Mouse (Mus musculus): ENCODE measurements around the gene Itk. TPM values are rescaled to one million over a fixed set of nuclear protein-coding genes. Genes with fewer than 3 reads are reported as not detected.

Gene Itk
- polyA plus RNA-seq, 1 experiment = 94.9 TPM

DNA sequence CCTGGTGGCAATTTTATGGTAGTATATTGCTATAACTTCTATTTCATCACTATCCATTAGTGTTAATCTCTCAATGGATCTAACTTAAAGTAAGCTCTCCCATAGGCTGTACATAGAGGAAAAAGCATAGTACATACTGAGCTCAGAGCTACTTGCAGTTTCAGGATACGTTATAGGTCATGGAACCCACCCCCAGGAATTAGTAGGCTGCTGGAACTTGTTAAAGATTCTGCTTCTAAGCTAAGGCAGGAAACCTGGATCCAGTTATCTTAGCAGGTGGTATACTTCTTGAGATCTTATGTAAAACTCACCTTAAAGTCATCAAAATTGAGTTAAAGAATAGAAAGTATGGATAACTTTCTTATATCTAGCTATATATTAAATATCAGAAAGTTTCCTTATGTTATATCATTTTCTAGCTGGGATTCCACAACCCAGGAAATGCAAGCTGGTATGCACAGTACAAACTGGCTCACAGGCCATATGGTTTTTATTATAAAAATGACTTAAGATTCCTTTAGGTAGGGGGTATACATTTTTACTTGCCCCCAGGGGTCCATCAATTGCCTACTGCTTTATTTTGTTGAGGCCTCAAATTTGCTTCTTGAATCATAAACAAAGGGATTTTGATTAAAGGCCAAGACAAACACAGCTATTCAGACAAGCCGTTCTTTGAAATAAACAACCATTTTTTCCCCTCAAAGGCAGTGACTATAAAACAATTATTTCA is 39.5 kb downstream of the Itk start:
- 59% methylated on average over 2 of the region's 2 CpGs for WGBS
- Histone ChIP-seq H3K27ac (ENCODE audit: insufficient read depth, low read depth, low read length) (no peak overlapping the region), H3K4me1 (ENCODE audit: control insufficient read depth, insufficient read depth, low read length) (no peaks in the 10 kb centered on the region), H3K4me3 (ENCODE audit: insufficient read depth, low read depth, low read length) (no peak overlapping the region)
- no peak for TF ChIP-seq CTCF (IDR thresholded peaks at IDR 0.05; ENCODE audit: insufficient read depth, low read depth, low read length)
- TF ChIP-seq POLR2A (IDR thresholded peaks at IDR 0.05; ENCODE audit: insufficient read depth, low read depth, low read length) = no peak

DNA sequence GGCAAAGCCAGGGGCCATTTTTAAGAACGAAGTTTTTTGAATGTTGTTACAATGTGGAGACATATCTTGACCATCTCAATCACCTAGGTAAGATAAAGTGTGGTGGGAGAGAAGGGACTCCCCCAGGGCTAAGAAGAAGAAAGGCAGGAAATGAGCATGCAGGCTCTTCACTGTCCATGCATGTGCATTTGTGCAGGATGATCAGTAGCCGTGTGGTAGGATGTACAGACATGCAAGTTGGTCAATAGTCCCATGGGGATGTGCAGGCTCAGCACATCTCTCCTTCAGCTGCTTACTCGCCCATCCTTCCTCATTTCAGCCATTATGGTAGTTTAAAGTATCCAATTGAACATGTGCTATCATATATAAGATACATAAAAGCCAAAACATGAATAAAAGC is 40.9 kb downstream of the Itk start:
- H3K4me3 ChIP-seq (ENCODE audit: insufficient read depth, low read depth, low read length) = no peak overlapping the region
- no peak for TF ChIP-seq CTCF (IDR thresholded peaks at IDR 0.05; ENCODE audit: insufficient read depth, low read depth, low read length)
- TF ChIP-seq POLR2A (IDR thresholded peaks at IDR 0.05; ENCODE audit: insufficient read depth, low read depth, low read length) = no peak
- no peaks in the 10 kb centered on the region for H3K4me1 ChIP-seq (ENCODE audit: control insufficient read depth, insufficient read depth, low read length)
- no peak overlapping the region for H3K27ac ChIP-seq (ENCODE audit: insufficient read depth, low read depth, low read length)
- WGBS = 91% methylated on average over 3 of the region's 3 CpGs

DNA sequence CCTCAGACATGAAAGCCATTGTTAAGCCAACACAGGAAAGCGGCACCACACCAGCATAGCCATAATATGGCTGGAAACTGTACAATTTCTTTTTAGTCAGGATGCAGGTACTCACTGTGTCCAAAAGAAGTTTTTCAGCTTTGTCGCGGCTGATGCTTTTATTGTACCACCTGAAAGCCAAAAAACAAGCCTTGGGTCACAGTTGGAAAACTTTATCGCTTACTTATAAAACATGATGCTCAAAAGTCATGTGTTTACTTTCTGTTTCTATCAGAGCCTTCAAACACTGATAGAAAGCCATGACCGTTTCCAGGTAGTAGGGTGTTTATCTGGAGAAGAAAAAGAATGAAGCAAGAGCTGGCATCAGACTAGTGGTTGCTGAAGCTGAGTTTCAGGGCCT is 41.6 kb downstream of the Itk start:
- no peak overlapping the region for H3K27ac ChIP-seq (ENCODE audit: insufficient read depth, low read depth, low read length)
- no peak overlapping the region for H3K4me3 ChIP-seq (ENCODE audit: insufficient read depth, low read depth, low read length)
- WGBS = 89% methylated on average over 5 of the region's 5 CpGs
- H3K4me1 ChIP-seq (ENCODE audit: control insufficient read depth, insufficient read depth, low read length) = no peaks in the 10 kb centered on the region
- TF ChIP-seq CTCF (IDR thresholded peaks at IDR 0.05; ENCODE audit: insufficient read depth, low read depth, low read length) (no peak), POLR2A (IDR thresholded peaks at IDR 0.05; ENCODE audit: insufficient read depth, low read depth, low read length) (no peak)

DNA sequence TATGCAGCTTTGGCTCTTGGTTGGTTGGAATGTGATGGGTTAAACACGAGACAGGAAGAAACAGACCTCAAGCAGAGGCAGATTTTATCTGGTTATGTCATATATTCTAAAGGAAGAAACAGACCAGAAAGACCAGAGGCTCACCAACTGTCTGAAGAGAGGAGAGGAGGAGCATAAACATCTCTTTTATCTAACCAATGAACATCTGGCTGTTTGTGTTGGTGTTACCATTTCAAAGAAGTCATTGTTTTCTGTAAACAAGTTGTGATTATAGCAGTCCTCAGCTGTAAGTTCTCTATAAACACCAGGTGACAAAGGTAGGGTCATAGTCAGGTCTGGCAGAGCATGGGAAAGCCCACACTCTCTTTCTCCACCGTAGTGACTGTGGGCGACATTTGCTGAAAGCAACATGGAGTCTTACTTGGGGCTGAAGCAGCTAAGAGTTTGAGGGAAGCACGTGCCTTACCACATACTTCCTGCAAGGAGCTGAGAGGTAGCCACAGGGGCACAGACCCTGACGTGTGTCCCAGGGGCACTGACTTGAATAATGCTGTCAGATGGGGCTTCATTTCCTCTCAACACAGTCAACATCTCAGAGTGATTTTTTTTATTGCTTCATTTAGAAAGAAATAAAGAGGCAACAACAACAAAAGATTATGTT is 45.3 kb downstream of the Itk start:
- H3K4me1 ChIP-seq (ENCODE audit: control insufficient read depth, insufficient read depth, low read length) = no peaks in the 10 kb centered on the region
- TF ChIP-seq CTCF (IDR thresholded peaks at IDR 0.05; ENCODE audit: insufficient read depth, low read depth, low read length) = no peak
- TF ChIP-seq POLR2A (IDR thresholded peaks at IDR 0.05; ENCODE audit: insufficient read depth, low read depth, low read length) = no peak
- 72% methylated on average over 5 of the region's 5 CpGs for WGBS
- H3K27ac ChIP-seq (ENCODE audit: insufficient read depth, low read depth, low read length) = no peak overlapping the region
- H3K4me3 ChIP-seq (ENCODE audit: insufficient read depth, low read depth, low read length) = no peak overlapping the region

DNA sequence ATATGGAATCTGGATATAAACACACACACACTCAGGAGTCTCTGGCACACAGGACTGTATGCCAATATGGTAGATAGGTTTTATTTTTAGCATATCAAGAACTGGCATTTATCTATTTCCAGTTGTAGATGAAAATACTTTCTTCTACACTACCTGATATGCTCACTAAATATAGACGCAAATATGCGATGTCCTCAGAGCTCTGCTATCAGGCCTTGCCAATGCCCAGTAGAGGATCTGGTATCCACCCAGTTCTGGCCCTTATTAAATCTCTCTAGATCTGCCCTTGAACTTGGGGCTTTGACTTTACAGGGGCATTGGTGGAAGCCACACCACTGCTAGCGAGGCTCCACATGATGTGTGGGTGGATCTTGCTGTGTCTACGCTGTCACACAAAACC is 47.4 kb downstream of the Itk start:
- no peak overlapping the region for H3K4me3 ChIP-seq (ENCODE audit: insufficient read depth, low read depth, low read length)
- no peak for TF ChIP-seq POLR2A (IDR thresholded peaks at IDR 0.05; ENCODE audit: insufficient read depth, low read depth, low read length)
- no peak for TF ChIP-seq CTCF (IDR thresholded peaks at IDR 0.05; ENCODE audit: insufficient read depth, low read depth, low read length)
- 96% methylated on average over 4 of the region's 4 CpGs for WGBS

DNA sequence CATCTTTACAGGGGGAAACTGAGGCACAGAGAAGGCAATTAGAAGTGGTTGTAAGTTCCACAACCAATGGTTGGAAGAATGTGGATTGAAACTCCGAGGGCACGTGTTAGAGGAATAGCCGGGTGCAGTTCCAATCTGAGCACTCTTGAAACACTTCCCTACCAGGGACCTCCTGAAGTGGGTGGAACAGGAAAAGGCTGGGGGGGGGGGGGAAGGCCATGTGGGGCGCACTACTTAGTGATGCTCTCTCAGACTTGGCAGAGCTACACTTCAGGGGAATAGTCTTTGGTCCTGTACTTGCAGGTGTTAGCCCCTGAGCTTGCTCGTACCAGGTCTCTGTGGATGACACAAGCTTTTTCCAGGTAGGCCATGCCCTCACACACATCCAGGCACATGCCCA is 53.3 kb downstream of the Itk start:
- Histone ChIP-seq H3K4me3 (ENCODE audit: insufficient read depth, low read depth, low read length) (no peak overlapping the region), H3K27ac (ENCODE audit: insufficient read depth, low read depth, low read length) (no peak overlapping the region), H3K4me1 (ENCODE audit: control insufficient read depth, insufficient read depth, low read length) (no peaks in the 10 kb centered on the region)
- TF ChIP-seq POLR2A (IDR thresholded peaks at IDR 0.05; ENCODE audit: insufficient read depth, low read depth, low read length) (no peak), CTCF (IDR thresholded peaks at IDR 0.05; ENCODE audit: insufficient read depth, low read depth, low read length) (no peak)
- 92% methylated on average over 5 of the region's 5 CpGs for WGBS

More for the DNA sequence above, 47.4 kb downstream of the Itk start:
- no peak overlapping the region for H3K27ac ChIP-seq (ENCODE audit: insufficient read depth, low read depth, low read length)
- H3K4me1 ChIP-seq (ENCODE audit: control insufficient read depth, insufficient read depth, low read length) = no peaks in the 10 kb centered on the region

DNA sequence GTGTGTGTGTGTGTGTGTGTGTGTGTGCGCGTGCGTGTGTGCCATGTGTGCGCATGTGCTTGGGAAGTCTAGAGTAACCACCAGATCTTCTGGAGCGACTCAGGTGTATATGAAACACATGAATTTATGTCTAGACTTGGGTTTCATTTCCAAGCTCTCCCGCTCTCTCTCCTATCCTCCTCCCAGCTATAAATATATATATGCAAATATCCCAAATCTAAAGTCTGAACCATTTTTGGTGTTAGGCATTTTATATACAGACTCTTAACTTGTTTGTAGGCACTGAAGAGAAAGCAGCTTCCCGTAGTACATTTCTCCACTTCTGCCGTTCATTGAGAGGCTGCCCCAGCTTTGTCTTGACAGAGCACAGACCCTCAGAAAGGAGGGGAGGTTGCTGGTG is 57.1 kb downstream of the Itk start:
- H3K27ac ChIP-seq (ENCODE audit: insufficient read depth, low read depth, low read length) = no peak overlapping the region
- no peak overlapping the region for H3K4me3 ChIP-seq (ENCODE audit: insufficient read depth, low read depth, low read length)
- TF ChIP-seq POLR2A (IDR thresholded peaks at IDR 0.05; ENCODE audit: insufficient read depth, low read depth, low read length) = no peak
- no peak for TF ChIP-seq CTCF (IDR thresholded peaks at IDR 0.05; ENCODE audit: insufficient read depth, low read depth, low read length)
- H3K4me1 ChIP-seq (ENCODE audit: control insufficient read depth, insufficient read depth, low read length) = no peaks in the 10 kb centered on the region; the same call in 1 of the 2 replicates
- 96% methylated on average over 8 of the region's 8 CpGs for WGBS

DNA sequence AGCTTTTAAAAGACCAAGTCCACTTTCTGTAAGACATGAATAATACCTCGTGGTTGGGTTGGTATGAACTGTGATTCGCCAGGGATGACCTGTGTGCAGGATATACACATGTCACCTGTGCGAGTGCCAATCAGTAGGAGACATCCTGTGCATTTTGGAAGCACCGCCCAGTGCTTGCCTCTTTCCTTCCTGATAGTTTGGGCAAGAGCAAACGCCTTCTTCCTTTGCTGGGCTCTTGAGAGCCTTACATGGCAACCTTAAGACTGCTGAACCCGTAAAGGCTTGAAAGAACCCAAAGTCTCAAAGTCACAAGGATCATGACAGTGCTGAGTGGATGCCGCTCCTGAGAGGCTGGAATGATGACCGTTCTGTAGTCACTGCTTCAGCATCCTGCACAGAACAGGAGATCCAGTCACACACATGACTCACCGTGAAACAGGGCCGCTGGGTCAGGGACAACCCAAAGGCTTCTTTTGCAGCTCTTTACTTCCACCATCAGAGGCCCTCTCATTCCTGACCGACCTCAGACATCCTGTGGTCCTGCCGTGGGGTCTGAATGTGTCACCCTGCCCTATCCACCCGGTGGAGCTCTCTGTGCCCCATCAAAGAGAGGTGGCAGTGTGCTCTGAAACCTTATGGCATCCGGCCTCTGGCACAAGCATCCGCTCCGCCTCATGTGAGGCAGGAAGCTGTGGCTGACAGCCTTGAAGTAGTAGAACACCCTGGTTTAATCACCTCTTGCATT is 62.9 kb downstream of the Itk start:
- Histone ChIP-seq H3K27ac (ENCODE audit: insufficient read depth, low read depth, low read length) (no peak overlapping the region), H3K4me1 (ENCODE audit: control insufficient read depth, insufficient read depth, low read length) (no peaks in the 10 kb centered on the region; the same call in 1 of the 2 replicates), H3K4me3 (ENCODE audit: insufficient read depth, low read depth, low read length) (no peak overlapping the region)
- WGBS = 86% methylated on average over 16 of the region's 16 CpGs
- no peak for TF ChIP-seq POLR2A (IDR thresholded peaks at IDR 0.05; ENCODE audit: insufficient read depth, low read depth, low read length)
- TF ChIP-seq CTCF (IDR thresholded peaks at IDR 0.05; ENCODE audit: insufficient read depth, low read depth, low read length) = no peak

DNA sequence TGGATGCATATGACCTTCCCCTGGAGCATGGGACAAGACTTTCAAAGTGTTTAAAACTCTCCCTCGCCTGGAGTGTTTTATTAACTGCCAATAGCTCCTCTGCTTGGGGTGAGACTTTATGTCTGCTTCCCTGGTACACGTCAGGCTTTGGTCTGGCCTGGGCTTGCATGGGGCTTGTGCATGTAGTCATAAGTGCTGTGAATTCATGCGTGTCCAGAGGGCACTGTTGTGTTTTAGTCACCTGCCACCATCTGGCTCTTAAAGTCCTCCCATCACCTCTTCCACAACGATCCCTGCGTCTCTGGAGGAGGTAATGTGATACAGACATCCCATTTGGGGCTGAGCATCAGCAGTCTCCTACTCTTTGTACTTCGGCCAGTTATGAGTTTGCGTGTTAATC is 67.8 kb downstream of the Itk start:
- WGBS = 88% methylated on average over 7 of the region's 7 CpGs
- no peak overlapping the region for H3K27ac ChIP-seq (ENCODE audit: insufficient read depth, low read depth, low read length)
- TF ChIP-seq POLR2A (IDR thresholded peaks at IDR 0.05; ENCODE audit: insufficient read depth, low read depth, low read length) = no peak
- TF ChIP-seq CTCF (IDR thresholded peaks at IDR 0.05; ENCODE audit: insufficient read depth, low read depth, low read length) = no peak

More for the DNA sequence above, 67.8 kb downstream of the Itk start:
- Histone ChIP-seq H3K4me3 (ENCODE audit: insufficient read depth, low read depth, low read length) (no peak overlapping the region), H3K4me1 (ENCODE audit: control insufficient read depth, insufficient read depth, low read length) (no peaks in the 10 kb centered on the region)

Measured in olfactory bulb, adult 2 months (tissue).